Mouse (Mus musculus) megakaryocyte, embryonic 14.5 days (primary cell): Measurements from ENCODE around the gene Atp6v0e2.

Experiments used
- FLI1 ChIP-seq: IDR thresholded peaks from 2 replicates; pipeline ENCODE4 v1.6.1; 2012; ENCODE audit warnings: low read length, inconsistent platforms, mixed read lengths
- GATA1 ChIP-seq: IDR thresholded peaks from 3 replicates; pipeline ENCODE4 v1.6.1; 2012; ENCODE audit warnings: mixed read lengths, low read length, inconsistent platforms, borderline replicate concordance

DNA sequence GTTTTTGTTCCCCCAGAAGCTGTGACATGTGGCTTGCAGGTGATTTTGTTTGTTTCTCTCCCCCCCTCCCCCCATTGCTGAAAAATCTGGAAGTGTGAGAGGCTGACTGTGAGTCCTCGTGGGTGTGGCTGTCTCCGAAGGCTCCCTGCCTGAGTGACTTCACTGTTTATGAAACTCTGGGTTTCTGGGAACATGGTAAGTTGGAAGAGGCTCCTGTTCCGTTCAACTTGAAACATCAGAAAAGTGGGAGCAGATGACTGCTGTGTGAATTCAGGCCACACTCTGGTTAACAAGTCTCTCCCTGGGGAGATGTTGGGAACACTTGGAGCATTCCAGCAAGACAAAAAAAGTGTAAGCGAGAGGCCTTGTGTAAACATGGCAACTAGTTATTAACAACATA, 9.4 kb downstream of the Atp6v0e2 start:
- TF ChIP-seq GATA1 (no peak), FLI1 (no peak)
